Mouse (Mus musculus) heart, postnatal 0 days (tissue): ENCODE results near the gene Mrps21.

Source experiments
- CTCF ChIP-seq: IDR thresholded peaks from 2 replicates; pipeline ENCODE4 v1.5.1; 2016; ENCODE audit warnings: antibody characterized with exemption, control low read depth, low read depth
- EP300 ChIP-seq: IDR thresholded peaks from 2 replicates; pipeline ENCODE4 v1.6.1; 2016; ENCODE audit warnings: antibody characterized with exemption, low read depth

DNA sequence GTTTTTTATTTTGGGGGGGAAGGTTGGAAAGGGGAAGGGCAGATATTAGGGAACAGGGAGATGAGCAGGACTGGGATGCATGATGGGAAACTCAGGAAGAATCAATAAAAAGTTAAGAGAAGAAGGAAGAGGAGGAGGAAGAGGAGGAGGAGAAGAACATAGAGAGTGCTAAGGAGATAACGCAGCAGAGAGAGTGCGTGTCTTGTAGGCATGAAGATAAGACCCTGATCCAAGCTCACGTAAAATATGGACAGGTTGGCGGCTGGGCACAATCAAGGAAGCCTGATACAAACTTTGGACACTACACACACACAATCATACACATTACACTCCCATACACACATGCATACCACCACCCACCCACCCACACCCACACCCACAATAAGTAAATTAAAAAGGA lies 43.4 kb upstream of the Mrps21 start:
- no peak for TF ChIP-seq CTCF
- no peak for TF ChIP-seq EP300
